Mouse (Mus musculus) kidney, adult 10 weeks (tissue): ENCODE data around the gene Batf3. TPM values are rescaled to one million over a fixed set of nuclear protein-coding genes. Genes with fewer than 3 reads are reported as not detected.

Experiments
- polyA plus RNA-seq: library from polyadenylated mRNA; stranded (reverse); fragments of 350-450 nt; fragmentation: Illumina TruSeq; extraction: RNeasy Lipid Tissue Mini Kit (QIAGEN cat#74804); gene quantifications from one replicate; pipeline ENCODE4 v1.2.3, GENCODE M21; 2014; ENCODE audit warnings: low read depth, low replicate concordance

The Batf3 gene
- polyA plus RNA-seq = not detected

GRCm38 (mm10) chr1:191097802-191098747 is at the start of gene Batf3:
Gene Batf3 (plus strand): TSS chr1:191097847.

GRCm38 (mm10) chr1:191062781-191063485 is 34.7 kb upstream of the Batf3 start, which contains the start of the genes Tatdn3 and Nsl1:
Gene Tatdn3 (minus strand): TSS chr1:191062932.
Gene Nsl1 (plus strand): TSS chr1:191063012.

Other genes starting within 250 kb of the Batf3 start
- gene Rps6kc1, start 186.1 kb upstream of the Batf3 start, polyA plus RNA-seq = 4.0 TPM
- 53.8 TPM for gene Angel2, start 172.7 kb upstream of the Batf3 start, polyA plus RNA-seq
- gene Vash2, start 118.6 kb upstream of the Batf3 start, polyA plus RNA-seq = 0.20 TPM
- 43.9 TPM for gene Flvcr1, start 71.7 kb upstream of the Batf3 start, polyA plus RNA-seq
- gene Spata45, start 61.2 kb upstream of the Batf3 start, polyA plus RNA-seq = not detected
- gene Tatdn3, start 34.9 kb upstream of the Batf3 start, polyA plus RNA-seq = 15.2 TPM
- 0.12 TPM for gene Nsl1, start 34.8 kb upstream of the Batf3 start, polyA plus RNA-seq
- gene Fam71a, start 67.0 kb downstream of the Batf3 start, polyA plus RNA-seq = not detected
- 1.1 TPM for gene Atf3, start 120.2 kb downstream of the Batf3 start, polyA plus RNA-seq
- 1.2 TPM for gene Nenf, start 220.3 kb downstream of the Batf3 start, polyA plus RNA-seq
- gene Tmem206, start 228.1 kb downstream of the Batf3 start, polyA plus RNA-seq = 14.9 TPM